Mouse (Mus musculus) bone marrow, adult 2 months (tissue): ENCODE measurements around the gene Arhgap45.

Source experiments
- CTCF ChIP-seq: fragments of 200-500 bp; IDR thresholded peaks from 2 replicates; pipeline ENCODE4 v1.5.1; 2011; ENCODE audit warnings: low read length, control low read depth; ENCODE audit not compliant: control insufficient read depth, insufficient read depth
- POLR2A ChIP-seq: fragments of 200-500 bp; IDR thresholded peaks from 2 replicates; pipeline ENCODE4 v1.6.1; 2011; ENCODE audit warnings: low read depth, mild to moderate bottlenecking, control low read depth, low read length, borderline replicate concordance; ENCODE audit not compliant: control insufficient read depth

DNA sequence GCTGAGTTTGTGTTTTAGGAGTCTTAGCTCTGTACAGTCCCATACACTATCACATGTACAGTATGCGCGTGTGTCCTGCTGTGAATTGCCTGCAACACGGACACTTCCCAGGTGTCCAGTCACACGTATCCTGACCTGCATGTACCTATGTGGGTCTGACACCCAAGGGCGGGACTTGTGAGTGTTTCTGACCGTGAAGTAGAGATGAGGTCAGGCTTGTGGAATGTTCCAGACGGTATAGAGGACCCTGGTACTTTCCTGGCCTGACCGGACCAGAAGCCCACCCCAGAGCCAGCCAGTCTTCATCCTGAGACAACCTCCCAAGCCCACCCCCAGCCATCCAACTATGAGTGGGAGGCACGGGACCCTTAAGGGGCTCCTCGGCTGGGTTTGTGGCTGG is 870 bp upstream of the Arhgap45 start:
- TF ChIP-seq CTCF, result no peak
- no peak for TF ChIP-seq POLR2A
